Mouse (Mus musculus): ENCODE results near the gene Gm27029.
"Not testable (repeated sequence)": the region's sequence is repeated elsewhere in the genome, so short reads cannot be mapped to it uniquely, and the experiment has no call there.

Gene Gm27029

GRCm38 (mm10) chr11:101424105-101424851 lies at the start of gene Gm27029:
TSS of gene Gm27029 (minus strand) at chr11:101424796.
- DNase-seq (ENCODE audit: low read depth) = no peak

GRCm38 (mm10) chr11:101474298-101474697 lies 49.7 kb upstream of the Gm27029 start:
- DNase-seq (ENCODE audit: low read depth) = no peak

DNA sequence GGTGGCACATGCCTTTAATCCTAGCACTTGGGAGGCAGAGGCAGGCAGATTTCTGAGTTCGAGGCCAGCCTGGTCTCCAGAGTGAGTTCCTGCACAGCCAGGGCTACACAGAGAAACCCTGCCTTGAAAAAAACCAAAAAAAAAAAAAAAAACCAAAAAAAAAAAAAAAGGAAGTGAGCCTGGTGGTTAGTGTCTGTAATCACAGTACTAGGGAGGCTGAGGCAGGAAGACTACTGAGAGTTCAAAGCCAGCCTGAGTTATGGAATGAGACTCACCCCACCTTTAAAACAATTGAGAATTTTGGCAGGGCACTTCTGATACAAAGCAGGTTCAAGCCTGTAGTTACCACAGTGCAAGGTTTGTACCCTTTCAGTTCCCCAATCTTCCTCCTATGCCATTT lies 49.1 kb upstream of the Gm27029 start:
- DNase-seq (ENCODE audit: low read depth) = not testable (repeated sequence)

GRCm38 (mm10) chr11:101472336-101472735 lies 47.7 kb upstream of the Gm27029 start:
- DNase-seq (ENCODE audit: low read depth) = no peak

DNA sequence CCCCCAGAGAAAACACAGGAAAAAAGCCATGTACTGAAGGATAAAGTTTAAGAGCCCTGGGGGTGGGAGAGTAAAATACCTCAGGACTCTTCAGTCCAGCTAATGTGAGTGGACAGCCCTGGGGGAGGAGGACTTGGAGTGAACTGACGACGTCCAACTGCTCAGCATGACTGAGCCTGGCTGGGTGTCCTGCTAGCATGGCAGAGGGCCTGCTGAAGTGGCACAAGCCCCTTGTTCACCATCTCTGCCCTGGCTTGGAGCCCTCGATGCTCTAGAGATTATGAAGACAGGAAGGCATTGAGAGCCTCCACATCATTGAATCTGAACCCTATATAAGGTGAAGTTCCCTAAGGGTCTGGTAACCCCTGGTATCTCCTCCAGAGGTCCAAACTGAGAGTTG lies 47.3 kb upstream of the Gm27029 start:
- no peak for DNase-seq (ENCODE audit: low read depth)

DNA sequence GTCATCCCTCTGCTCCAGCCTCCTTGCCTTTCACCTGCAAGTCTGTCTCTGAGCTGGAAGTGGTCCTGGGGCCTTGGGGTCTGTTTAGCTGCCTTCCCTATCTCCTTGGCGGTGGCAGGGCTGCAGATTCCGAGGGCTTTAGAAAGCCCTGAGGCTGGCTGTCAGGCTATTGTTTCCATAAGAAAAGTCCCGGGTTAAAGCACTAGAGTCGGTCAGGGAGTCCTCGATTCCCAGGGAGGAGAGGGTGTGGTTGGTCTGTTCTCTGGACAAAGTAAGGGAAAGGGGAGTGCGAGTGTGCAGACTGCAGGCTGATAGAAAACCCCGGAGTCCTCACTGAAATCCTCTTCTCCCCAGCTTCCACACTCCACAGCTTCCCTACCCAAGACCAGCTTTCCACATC lies 45.6 kb upstream of the Gm27029 start:
- no peak for DNase-seq (ENCODE audit: low read depth)

- no peak for DNase-seq (ENCODE audit: low read depth)
Measured at GRCm38 (mm10) chr11:101469155-101469554, 44.6 kb upstream of the Gm27029 start.

DNA sequence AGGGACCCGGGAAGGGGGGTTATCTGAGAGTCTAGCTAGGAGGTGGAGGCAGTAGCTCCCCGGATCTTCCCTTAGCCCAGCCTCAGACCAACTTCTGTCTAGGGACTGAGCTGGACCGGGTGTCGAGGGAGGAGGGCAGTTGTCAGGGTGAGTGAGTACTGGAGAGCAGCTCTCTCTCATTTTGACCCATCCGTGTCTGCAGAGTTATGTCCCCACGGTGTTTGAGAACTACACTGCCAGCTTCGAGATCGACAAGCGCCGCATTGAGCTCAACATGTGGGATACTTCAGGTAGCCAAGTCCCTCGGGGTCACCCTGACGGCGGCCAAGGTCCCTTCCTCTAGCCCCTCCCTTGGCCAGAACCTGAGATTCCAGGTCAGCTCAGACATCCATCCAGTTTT lies 44.1 kb upstream of the Gm27029 start:
- DNase-seq (ENCODE audit: low read depth) = no peak

GRCm38 (mm10) chr11:101468263-101468688 lies 43.7 kb upstream of the Gm27029 start:
- no peak for DNase-seq (ENCODE audit: low read depth)

DNA sequence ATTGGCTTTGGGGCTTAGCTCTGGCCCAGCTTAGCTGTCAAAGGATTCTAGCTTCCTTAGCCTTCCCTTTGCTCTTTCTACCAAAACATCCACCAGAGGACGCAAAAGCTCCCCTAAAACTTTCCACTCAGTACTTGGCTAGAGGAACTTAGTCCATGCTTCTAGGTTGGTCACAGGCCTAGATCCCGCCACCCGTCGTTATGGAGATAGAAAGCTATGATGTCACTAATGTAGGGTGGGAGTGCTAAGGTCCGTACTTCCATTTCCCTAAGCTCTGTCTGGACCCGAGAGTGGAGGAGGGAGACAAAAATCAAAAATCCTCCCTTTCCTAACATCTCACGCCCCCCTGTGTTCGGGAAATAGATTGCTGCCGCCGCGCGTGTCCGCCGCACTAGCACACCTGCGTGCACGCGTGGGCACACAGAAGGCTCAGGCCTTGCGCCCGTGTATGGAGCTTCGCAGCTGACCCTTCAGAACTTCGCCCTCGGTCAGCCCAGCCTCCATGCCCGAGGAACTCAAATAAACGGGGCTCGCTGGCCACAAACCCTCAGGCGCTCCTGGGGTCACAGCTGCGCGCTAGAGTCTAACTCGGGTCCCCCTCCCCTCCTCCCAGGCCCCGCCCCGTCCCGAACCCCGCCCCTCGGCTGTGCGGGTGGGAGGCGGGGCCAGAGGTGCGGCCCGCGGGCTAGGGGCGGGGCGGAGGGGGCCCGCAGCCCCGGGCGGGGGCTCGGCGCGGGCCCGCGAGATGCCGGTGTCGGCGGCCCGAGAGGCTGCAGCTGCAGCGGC lies 43.1 kb upstream of the Gm27029 start:
- peak; percentile 97 for DNase-seq (ENCODE audit: low read depth)

DNA sequence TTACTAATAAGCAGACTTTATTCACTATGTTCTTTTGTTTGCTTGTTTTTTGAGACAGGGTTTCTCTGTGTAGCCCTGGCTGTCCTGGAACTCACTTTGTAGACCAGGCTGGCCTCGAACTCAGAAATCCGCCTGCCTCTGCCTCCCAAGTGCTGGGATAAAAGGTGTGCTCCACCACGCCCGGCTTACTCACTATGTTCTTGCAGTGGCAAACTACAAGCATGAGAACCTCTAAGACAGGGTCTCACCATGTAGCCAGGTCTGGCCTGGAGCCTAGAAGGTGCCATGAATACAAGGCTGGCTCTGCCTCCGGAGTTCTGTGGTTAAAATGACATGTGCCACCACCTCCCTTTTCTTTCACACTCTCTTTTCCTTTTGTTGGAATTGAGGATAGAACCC lies 42.0 kb upstream of the Gm27029 start:
- DNase-seq (ENCODE audit: low read depth) = peak; percentile 18

GRCm38 (mm10) chr11:101465869-101466551 lies 41.4 kb upstream of the Gm27029 start, which contains the start of gene Vat1:
TSS of gene Vat1 (minus strand) at chr11:101466230.
- peak; percentile 82 for DNase-seq (ENCODE audit: low read depth)

GRCm38 (mm10) chr11:101465101-101465868 lies 40.7 kb upstream of the Gm27029 start:
- peak; percentile 85 for DNase-seq (ENCODE audit: low read depth)

- peak; percentile 93 for DNase-seq (ENCODE audit: low read depth)
Measured at GRCm38 (mm10) chr11:101464211-101465100, 39.9 kb upstream of the Gm27029 start, which contains the start of gene Rnd2. TSS of gene Rnd2 (plus strand) at chr11:101464999.

DNA sequence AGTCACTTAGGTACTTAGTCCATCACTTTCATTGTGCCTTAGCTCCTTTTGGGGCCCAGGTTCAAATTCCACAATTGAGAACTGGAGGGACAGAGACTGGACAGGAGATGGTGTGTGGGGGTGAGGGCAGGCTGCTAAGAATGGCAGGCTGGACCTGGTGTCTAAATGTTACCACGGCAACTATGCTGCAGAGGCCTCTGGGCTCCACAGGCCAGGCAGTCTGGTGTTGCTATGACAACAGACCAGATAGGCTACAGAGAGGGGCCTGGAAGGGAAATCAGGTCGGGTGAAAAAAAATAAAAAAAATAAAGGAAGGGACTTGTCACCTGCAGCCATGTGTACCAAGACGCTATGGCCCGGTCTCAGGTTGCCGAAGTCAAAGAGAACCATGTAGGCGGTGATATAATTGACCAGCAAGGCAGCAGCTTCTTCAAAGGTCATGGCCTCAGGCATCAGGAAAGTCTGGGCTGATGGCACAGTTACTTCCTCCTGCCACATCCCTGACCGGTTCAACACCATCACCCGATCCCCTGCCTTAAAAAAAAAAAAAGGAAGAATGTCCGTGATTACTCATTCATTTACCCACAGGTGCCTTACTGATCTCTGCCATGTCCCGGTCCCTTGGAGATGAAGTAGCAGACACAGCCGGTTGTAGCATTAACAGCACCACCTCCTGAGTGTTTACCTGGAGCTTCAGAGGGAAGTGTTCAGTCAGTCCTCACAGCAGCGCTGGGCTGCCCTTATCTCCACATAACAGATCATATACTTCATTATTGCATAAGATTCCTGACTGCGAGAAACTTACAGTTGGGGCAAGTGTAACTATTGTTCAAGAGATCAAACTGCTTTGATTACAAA lies 38.2 kb upstream of the Gm27029 start:
- DNase-seq (ENCODE audit: low read depth) = peak; percentile 87

- no peak for DNase-seq (ENCODE audit: low read depth)
Measured at GRCm38 (mm10) chr11:101462141-101462540, 37.5 kb upstream of the Gm27029 start.

DNA sequence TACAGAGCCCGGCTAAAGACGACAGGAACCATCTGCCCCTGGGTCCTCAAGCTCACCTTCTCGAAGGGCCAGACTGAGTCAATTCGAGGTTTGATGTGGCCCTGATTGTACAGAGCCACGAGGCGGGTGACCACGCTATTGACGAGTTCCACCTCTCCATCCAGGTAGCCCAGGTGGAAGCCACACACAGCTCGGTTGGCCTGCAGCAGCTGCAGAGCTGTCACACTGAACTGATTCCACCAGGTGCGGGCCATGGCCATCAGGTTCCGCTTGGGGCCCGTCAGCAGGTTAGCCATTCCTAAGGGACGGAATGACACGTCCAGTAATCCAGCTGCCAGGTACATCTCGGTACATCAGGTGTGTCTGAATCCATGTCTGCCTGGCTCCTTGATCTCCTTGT lies 35.7 kb upstream of the Gm27029 start:
- no peak for DNase-seq (ENCODE audit: low read depth)

DNA sequence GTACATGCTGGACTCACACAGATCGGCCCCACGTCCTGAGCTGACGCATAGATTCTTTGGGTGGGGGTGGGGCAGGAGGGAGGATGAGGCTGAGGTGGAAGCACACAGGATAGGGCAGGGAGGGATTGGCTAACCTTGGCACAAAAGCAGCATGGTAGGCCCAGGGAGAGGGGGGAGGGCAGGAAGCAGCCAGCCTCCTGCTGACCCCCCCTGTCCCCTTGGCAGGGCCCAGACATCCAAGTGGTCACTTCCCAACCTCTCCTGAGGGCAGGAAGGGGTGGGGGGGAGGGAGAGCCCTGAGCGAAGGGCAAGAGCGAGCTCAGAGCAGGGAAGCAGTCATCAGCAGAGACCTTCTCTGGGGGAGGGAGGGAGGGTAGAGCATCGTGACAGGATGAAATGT lies 35.1 kb upstream of the Gm27029 start:
- DNase-seq (ENCODE audit: low read depth) = no peak

GRCm38 (mm10) chr11:101458217-101458616 lies 33.6 kb upstream of the Gm27029 start:
- no peak for DNase-seq (ENCODE audit: low read depth)

- no peak for DNase-seq (ENCODE audit: low read depth)
Measured at GRCm38 (mm10) chr11:101457631-101458030, 33.0 kb upstream of the Gm27029 start.

Measured in 416B (cell line).